Mouse (Mus musculus) C2C12 (cell line): ENCODE results near the gene Nbeal2.

ENCODE experiments used
- CEBPB ChIP-seq: IDR thresholded peaks from one replicate; pipeline ENCODE4 v1.6.1; 2011; ENCODE audit warnings: low read depth, mild to moderate bottlenecking, control low read depth, moderate library complexity
- CTCF ChIP-seq: IDR thresholded peaks from one replicate; pipeline ENCODE4 v1.5.1; 2011; ENCODE audit not compliant: control insufficient read depth, insufficient read depth, insufficient read length
- MAX ChIP-seq: IDR thresholded peaks from one replicate; pipeline ENCODE4 v1.6.1; 2011; ENCODE audit warnings: mild to moderate bottlenecking, control low read depth
- MYOG ChIP-seq: IDR thresholded peaks from one replicate; pipeline ENCODE4 v1.6.1; 2011; ENCODE audit not compliant: control insufficient read depth, insufficient read length; ENCODE audit errors: extremely low read depth

DNA sequence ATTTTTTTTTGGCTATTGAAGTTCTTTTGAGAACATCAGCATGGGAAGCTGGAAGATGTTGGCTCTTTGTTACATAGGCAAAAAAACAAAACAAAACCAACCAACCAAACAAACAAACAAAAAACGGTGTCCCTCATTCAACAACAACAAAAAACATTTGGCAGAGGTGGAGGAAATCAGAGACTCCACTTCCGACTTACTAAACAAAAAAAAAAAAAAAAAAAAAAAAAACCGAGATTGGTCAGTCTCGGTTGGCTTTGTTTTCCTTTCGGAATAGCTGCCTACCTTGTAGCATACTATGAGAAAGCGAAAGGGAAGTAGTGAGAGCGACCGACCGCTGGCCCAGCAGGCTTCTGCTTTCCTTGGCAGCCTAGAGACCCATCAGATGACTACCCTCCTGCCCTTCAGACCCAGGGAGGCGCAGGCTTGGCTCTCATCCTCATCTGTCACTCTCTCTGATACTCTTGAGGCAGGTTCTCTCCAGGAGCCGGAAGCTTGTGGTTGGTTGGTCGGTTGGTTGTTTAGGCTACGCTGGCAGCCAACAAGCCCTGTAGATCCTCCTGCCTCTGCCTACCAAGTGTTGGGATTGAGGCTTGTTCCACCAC, 3.6 kb upstream of the Nbeal2 start:
- TF ChIP-seq MAX (no peak), CTCF (no peak), MYOG (no peak), CEBPB (no peak)
